Mouse (Mus musculus): ENCODE measurements at regions not wholly inside any gene's neighbourhood (a gene's known extent, or its start where the extent isn't known, plus 50 kb on each side); places are given as distances from the start of the nearest gene placed in this dataset.

- Histone ChIP-seq H3K36me3 (ENCODE audit: control insufficient read depth, insufficient read depth, low read length, poor library complexity, severe bottlenecking) (no peaks in the 10 kb centered on the region), H3K4me3 (ENCODE audit: low read depth, low read length) (no peak overlapping the region), H3K9me3 (replicated peaks; ENCODE audit: control insufficient read depth, insufficient read depth, low read length, poor library complexity, severe bottlenecking) (no peaks in the 10 kb centered on the region), H3K27ac (ENCODE audit: insufficient read depth, low read length) (no peak overlapping the region), H3K9ac (ENCODE audit: low read depth, poor library complexity, severe bottlenecking) (no peak overlapping the region), H3K27me3 (ENCODE audit: control insufficient read depth, insufficient read depth, low read length, poor library complexity, severe bottlenecking) (no peaks in the 10 kb centered on the region), H3K4me1 (ENCODE audit: control insufficient read depth, insufficient read depth, low read length) (peaks cover 3% of the 10 kb centered on the region)
- no peak for TF ChIP-seq EP300 (IDR thresholded peaks at IDR 0.05; ENCODE audit: insufficient read depth, low read depth, low read length)
- no peak for TF ChIP-seq CTCF (IDR thresholded peaks at IDR 0.05; ENCODE audit: low read depth, low read length)
- TF ChIP-seq POLR2A (IDR thresholded peaks at IDR 0.05; ENCODE audit: insufficient read depth, low read length), result no peak
Observed at GRCm38 (mm10) chr6:52434771-52435170, 121.5 kb downstream of the Evx1 start.

DNA sequence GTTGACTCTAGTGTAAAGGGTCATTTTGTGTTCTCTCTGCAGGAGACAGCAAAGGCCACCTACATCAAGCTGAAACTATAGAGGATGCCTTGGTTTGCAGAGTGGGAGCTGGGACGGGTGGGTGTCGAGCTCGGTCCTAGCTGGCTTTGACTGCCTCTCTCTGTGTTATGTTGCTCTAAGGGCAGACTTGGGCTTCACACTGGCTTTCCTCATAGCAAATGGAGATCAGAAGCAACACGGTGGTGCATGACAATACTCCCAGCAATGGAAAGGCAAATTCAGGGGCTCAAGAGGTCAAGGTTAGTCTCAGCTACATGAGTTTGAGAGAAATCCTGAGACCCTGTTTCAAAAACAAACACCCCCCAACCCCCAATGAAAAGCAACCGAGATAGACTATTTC is 122.1 kb downstream of the Evx1 start:
- Histone ChIP-seq H3K9ac (ENCODE audit: low read depth, poor library complexity, severe bottlenecking) (no peak overlapping the region), H3K4me1 (ENCODE audit: control insufficient read depth, insufficient read depth, low read length) (peaks cover 3% of the 10 kb centered on the region), H3K9me3 (replicated peaks; ENCODE audit: control insufficient read depth, insufficient read depth, low read length, poor library complexity, severe bottlenecking) (no peaks in the 10 kb centered on the region), H3K36me3 (ENCODE audit: control insufficient read depth, insufficient read depth, low read length, poor library complexity, severe bottlenecking) (no peaks in the 10 kb centered on the region), H3K27me3 (ENCODE audit: control insufficient read depth, insufficient read depth, low read length, poor library complexity, severe bottlenecking) (no peaks in the 10 kb centered on the region), H3K4me3 (ENCODE audit: low read depth, low read length) (no peak overlapping the region), H3K27ac (ENCODE audit: insufficient read depth, low read length) (no peak overlapping the region)
- TF ChIP-seq CTCF (IDR thresholded peaks at IDR 0.05; ENCODE audit: low read depth, low read length) (no peak), EP300 (IDR thresholded peaks at IDR 0.05; ENCODE audit: insufficient read depth, low read depth, low read length) (peak; percentile 60; the same call in 1 of the 2 replicates), POLR2A (IDR thresholded peaks at IDR 0.05; ENCODE audit: insufficient read depth, low read length) (no peak)

- TF ChIP-seq CTCF (IDR thresholded peaks at IDR 0.05; ENCODE audit: low read depth, low read length) (no peak), EP300 (IDR thresholded peaks at IDR 0.05; ENCODE audit: insufficient read depth, low read depth, low read length) (no peak), POLR2A (IDR thresholded peaks at IDR 0.05; ENCODE audit: insufficient read depth, low read length) (no peak)
- no peak overlapping the region for H3K27ac ChIP-seq (ENCODE audit: insufficient read depth, low read length)
- no peaks in the 10 kb centered on the region for H3K36me3 ChIP-seq (ENCODE audit: control insufficient read depth, insufficient read depth, low read length, poor library complexity, severe bottlenecking)
- H3K27me3 ChIP-seq (ENCODE audit: control insufficient read depth, insufficient read depth, low read length, poor library complexity, severe bottlenecking), result no peaks in the 10 kb centered on the region
- H3K4me1 ChIP-seq (ENCODE audit: control insufficient read depth, insufficient read depth, low read length), result peaks cover 3% of the 10 kb centered on the region
- H3K4me3 ChIP-seq (ENCODE audit: low read depth, low read length), result no peak overlapping the region
- peaks cover 9% of the 10 kb centered on the region; the same call in 1 of the 2 replicates for H3K9me3 ChIP-seq (replicated peaks; ENCODE audit: control insufficient read depth, insufficient read depth, low read length, poor library complexity, severe bottlenecking)
- no peak overlapping the region for H3K9ac ChIP-seq (ENCODE audit: low read depth, poor library complexity, severe bottlenecking)
Observed at GRCm38 (mm10) chr6:52438366-52438765, 125.1 kb downstream of the Evx1 start.

GRCm38 (mm10) chr6:52439204-52439603 is 125.9 kb downstream of the Evx1 start:
- Histone ChIP-seq H3K27ac (ENCODE audit: insufficient read depth, low read length) (no peak overlapping the region), H3K9me3 (replicated peaks; ENCODE audit: control insufficient read depth, insufficient read depth, low read length, poor library complexity, severe bottlenecking) (peaks cover 9% of the 10 kb centered on the region; the same call in 1 of the 2 replicates), H3K4me1 (ENCODE audit: control insufficient read depth, insufficient read depth, low read length) (peaks cover 6% of the 10 kb centered on the region), H3K27me3 (ENCODE audit: control insufficient read depth, insufficient read depth, low read length, poor library complexity, severe bottlenecking) (no peaks in the 10 kb centered on the region), H3K9ac (ENCODE audit: low read depth, poor library complexity, severe bottlenecking) (no peak overlapping the region), H3K4me3 (ENCODE audit: low read depth, low read length) (no peak overlapping the region), H3K36me3 (ENCODE audit: control insufficient read depth, insufficient read depth, low read length, poor library complexity, severe bottlenecking) (no peaks in the 10 kb centered on the region)
- TF ChIP-seq EP300 (IDR thresholded peaks at IDR 0.05; ENCODE audit: insufficient read depth, low read depth, low read length), result no peak
- TF ChIP-seq CTCF (IDR thresholded peaks at IDR 0.05; ENCODE audit: low read depth, low read length), result no peak
- TF ChIP-seq POLR2A (IDR thresholded peaks at IDR 0.05; ENCODE audit: insufficient read depth, low read length), result no peak

- Histone ChIP-seq H3K9ac (ENCODE audit: low read depth, poor library complexity, severe bottlenecking) (no peak overlapping the region), H3K36me3 (ENCODE audit: control insufficient read depth, insufficient read depth, low read length, poor library complexity, severe bottlenecking) (no peaks in the 10 kb centered on the region), H3K27me3 (ENCODE audit: control insufficient read depth, insufficient read depth, low read length, poor library complexity, severe bottlenecking) (no peaks in the 10 kb centered on the region), H3K27ac (ENCODE audit: insufficient read depth, low read length) (peak overlapping the region; percentile 90), H3K9me3 (replicated peaks; ENCODE audit: control insufficient read depth, insufficient read depth, low read length, poor library complexity, severe bottlenecking) (peaks cover 9% of the 10 kb centered on the region; the same call in 1 of the 2 replicates), H3K4me1 (ENCODE audit: control insufficient read depth, insufficient read depth, low read length) (peaks cover 6% of the 10 kb centered on the region), H3K4me3 (ENCODE audit: low read depth, low read length) (no peak overlapping the region)
- TF ChIP-seq POLR2A (IDR thresholded peaks at IDR 0.05; ENCODE audit: insufficient read depth, low read length) (no peak), EP300 (IDR thresholded peaks at IDR 0.05; ENCODE audit: insufficient read depth, low read depth, low read length) (0 out of 2 replicates have a peak, but pooled peaks have one; percentile 49), CTCF (IDR thresholded peaks at IDR 0.05; ENCODE audit: low read depth, low read length) (no peak)
Observed at GRCm38 (mm10) chr6:52440160-52440559, 126.9 kb downstream of the Evx1 start.

GRCm38 (mm10) chr6:52443112-52443984 is 130.1 kb downstream of the Evx1 start:
- peaks cover 12% of the 10 kb centered on the region for H3K9me3 ChIP-seq (replicated peaks; ENCODE audit: control insufficient read depth, insufficient read depth, low read length, poor library complexity, severe bottlenecking)
- no peak overlapping the region for H3K9ac ChIP-seq (ENCODE audit: low read depth, poor library complexity, severe bottlenecking)
- no peaks in the 10 kb centered on the region for H3K36me3 ChIP-seq (ENCODE audit: control insufficient read depth, insufficient read depth, low read length, poor library complexity, severe bottlenecking)
- TF ChIP-seq CTCF (IDR thresholded peaks at IDR 0.05; ENCODE audit: low read depth, low read length) (no peak), EP300 (IDR thresholded peaks at IDR 0.05; ENCODE audit: insufficient read depth, low read depth, low read length) (peak; percentile 59; the same call in 1 of the 2 replicates), POLR2A (IDR thresholded peaks at IDR 0.05; ENCODE audit: insufficient read depth, low read length) (no peak)
- H3K27ac ChIP-seq (ENCODE audit: insufficient read depth, low read length), result 0 out of 2 replicates have a peak overlapping the region, but pooled peaks have one; percentile 28
- H3K27me3 ChIP-seq (ENCODE audit: control insufficient read depth, insufficient read depth, low read length, poor library complexity, severe bottlenecking), result no peaks in the 10 kb centered on the region
- no peak overlapping the region for H3K4me3 ChIP-seq (ENCODE audit: low read depth, low read length)
- H3K4me1 ChIP-seq (ENCODE audit: control insufficient read depth, insufficient read depth, low read length), result peaks cover 6% of the 10 kb centered on the region
